Mouse (Mus musculus) heart, postnatal 25 days (tissue): ENCODE measurements around the gene Echs1. TPM values are rescaled to one million over a fixed set of nuclear protein-coding genes. Genes with fewer than 3 reads are reported as not detected.

ENCODE experiments used
- DNase-seq: peaks from one replicate; pipeline ENCODE4 v3.0.0; 2022; ENCODE audit warnings: low spot score
- intact Hi-C: fragments of 180-260 bp; cut with DNase I; formaldehyde crosslinking; loops from one replicate; pipeline ENCODE4 v1.15.1; 2025
- total RNA-seq, 2 experiments: library from RNA; stranded (reverse); gene quantifications; 2 replicates each; pipeline ENCODE4 v1.2.3; 2021

Echs1 gene
- total RNA-seq, 2 experiments from 2014 or later, result 441 to 471 TPM

GRCm38 (mm10) chr7:140077698-140078097, 38.6 kb downstream of the Echs1 start:
- DNase-seq, result no peak
- intact Hi-C loops, result loop anchor here (1.0 to 10.0 kb wide), 2 partner anchors 64 to 757 kb away; partner anchors contain the start of gene Urah

- intact Hi-C loops, result loop anchor here (10.0 kb wide), 1 partner anchor 765 kb away; the partner anchor contains the start of gene Urah
- no peak for DNase-seq
These were observed 46.1 kb downstream of the Echs1 start for GRCm38 (mm10) chr7:140070042-140070711.

- DNase-seq, result no peak
- intact Hi-C loops, result no loop called here
These were observed 48.9 kb downstream of the Echs1 start for GRCm38 (mm10) chr7:140067397-140067796.

GRCm38 (mm10) chr7:140063092-140063491, 53.2 kb downstream of the Echs1 start:
- intact Hi-C loops, result loop anchor here (2.0 kb wide), 2 partner anchors 94 to 158 kb away; no protein-coding TSS in a partner anchor
- no peak for DNase-seq

- DNase-seq, result no peak
These were observed 54.0 kb downstream of the Echs1 start for GRCm38 (mm10) chr7:140062307-140062706.

GRCm38 (mm10) chr7:140061832-140062130, 54.5 kb downstream of the Echs1 start:
- intact Hi-C loops, result loop anchor here (2.0 kb wide), 2 partner anchors 93 to 157 kb away; no protein-coding TSS in a partner anchor
- no peak for DNase-seq

More at GRCm38 (mm10) chr7:140062307-140062706, 54.0 kb downstream of the Echs1 start:
- intact Hi-C loops, result loop anchor here (2.0 kb wide), 2 partner anchors 94 to 158 kb away; no protein-coding TSS in a partner anchor

GRCm38 (mm10) chr7:140060936-140061831, 55.1 kb downstream of the Echs1 start:
- intact Hi-C loops, result no loop called here
- DNase-seq, result no peak

GRCm38 (mm10) chr7:140059601-140060000, 56.7 kb downstream of the Echs1 start:
- DNase-seq, result no peak
- intact Hi-C loops, result no loop called here

- DNase-seq, result no peak
- intact Hi-C loops, result no loop called here
These were observed 57.7 kb downstream of the Echs1 start for GRCm38 (mm10) chr7:140058528-140058927.

- intact Hi-C loops, result no loop called here
- DNase-seq, result no peak
These were observed 58.6 kb downstream of the Echs1 start for GRCm38 (mm10) chr7:140057413-140058407.

Other genes with a start within 250 kb of the Echs1 start
- not detected for gene Kndc1, start 221.8 kb downstream of the Echs1 start, total RNA-seq
- gene Utf1, start 172.7 kb downstream of the Echs1 start, total RNA-seq, result not detected
- not detected for gene 6430531B16Rik, start 137.7 kb downstream of the Echs1 start, total RNA-seq
- gene Adam8, start 123.9 kb downstream of the Echs1 start, total RNA-seq, result under 1 TPM; 0.20 to 0.73 TPM
- 10 to 100 TPM; 10.9 to 11.2 TPM for gene Zfp511, start 80.1 kb downstream of the Echs1 start, total RNA-seq
- gene Tubgcp2, start 79.8 kb downstream of the Echs1 start, total RNA-seq, result 10 to 100 TPM; 25.4 to 27.2 TPM
- gene Msx3, start 67.4 kb downstream of the Echs1 start, total RNA-seq, result not detected
- gene Caly, start 33.9 kb downstream of the Echs1 start, total RNA-seq, result not detected
- gene Prap1, start 23.1 kb downstream of the Echs1 start, total RNA-seq, result not detected
- gene Fuom, start 14.0 kb downstream of the Echs1 start, total RNA-seq, result 10 to 100 TPM; 80.9 to 84.0 TPM
- 1 to 10 TPM; 3.5 to 3.7 TPM for gene Paox, start 677 bp downstream of the Echs1 start, total RNA-seq
- gene Mtg1, start 21.1 kb upstream of the Echs1 start, total RNA-seq, result 10 to 100 TPM; 22.9 to 30.8 TPM
- gene Sprn, start 38.4 kb upstream of the Echs1 start, total RNA-seq, result under 1 TPM; 0.36 to 0.84 TPM
- not detected for gene Olfr522, start 48.3 kb upstream of the Echs1 start, total RNA-seq
- not detected for gene Olfr523, start 56.7 kb upstream of the Echs1 start, total RNA-seq
- gene Olfr524, start 89.5 kb upstream of the Echs1 start, total RNA-seq, result not detected
- gene Cd163l1, start 101.8 kb upstream of the Echs1 start, total RNA-seq, result not detected
- not detected for gene 5830411N06Rik, start 130.8 kb upstream of the Echs1 start, total RNA-seq
- not detected for gene Olfr525, start 204.4 kb upstream of the Echs1 start, total RNA-seq
- gene Olfr527, start 217.5 kb upstream of the Echs1 start, total RNA-seq, result not detected
- not detected for gene Olfr60, start 245.2 kb upstream of the Echs1 start, total RNA-seq